12 mouse cellular contexts compared by ENCODE assay signal in genomic region chr4:117330836-117331475, GRCm38 (mm10).
A peak's percentile ranks its signal among the peaks of the same experiment; 100 is the strongest.
DNase-seq lines count a peak whose midpoint lies in the region; ATAC-seq and TF ChIP-seq lines count a peak whose summit lies in the region.
"Had no signal": no experiment of that assay in that cellular context is flagged by ENCODE, and none has a peak within 500 bp of the region (broad histone marks: within the 10 kb centered on the region; RNA-seq: fewer than 3 reads in every experiment).

No protein-coding gene starts in this region.

- 0 out of 2 replicates have a peak, but pooled peaks have one; percentile 31 for TF ChIP-seq EP300 in ES-Bruce4 (IDR thresholded peaks at IDR 0.05; ENCODE audit: insufficient read depth, low read depth, low read length)

- no peak overlapping the region for H3K4me3 ChIP-seq in kidney, embryonic 15.5 days (replicated peaks)
- H3K4me3 ChIP-seq in kidney, adult 2 months (ENCODE audit: insufficient read depth, low read depth, low read length) = no peak overlapping the region
- no peak overlapping the region for H3K4me3 ChIP-seq in ES-Bruce4 (ENCODE audit: low read depth, low read length)
- H3K4me3 ChIP-seq: heart, embryonic 13.5 days; layer of hippocampus, adult 2 months; liver, embryonic 12.5 days had no signal

- DNase-seq in kidney, adult 2 months = no peak
- peak; percentile 78 for DNase-seq in embryo, embryonic 10 days (ENCODE audit: low spot score)
- DNase-seq in mesoderm, embryonic 11.5 days (ENCODE audit: low read depth, low spot score) = peak; percentile 86
- no peak for DNase-seq in layer of hippocampus, adult 18-20 months (ENCODE audit: low spot score in 2 of 2)
- DNase-seq in urinary bladder, postnatal 25 days (ENCODE audit: low spot score) = no peak
- no peak for DNase-seq in thymus, postnatal 4 days
- DNase-seq: cerebellum, postnatal 25 days had no signal

- 12% methylated on average over 11 of the region's 11 CpGs for WGBS in kidney, embryonic 15.5 days
- WGBS in kidney, adult 2 months = 60% methylated on average over 11 of the region's 11 CpGs

- peaks cover 25% of the 10 kb centered on the region for H3K4me1 ChIP-seq in kidney, embryonic 15.5 days
- H3K4me1 ChIP-seq in kidney, adult 2 months (ENCODE audit: control insufficient read depth, insufficient read depth, low read length) = no peaks in the 10 kb centered on the region
- H3K4me1 ChIP-seq in ES-Bruce4 (ENCODE audit: control insufficient read depth, insufficient read depth, low read length) = no peaks in the 10 kb centered on the region
- H3K4me1 ChIP-seq: heart, embryonic 13.5 days; liver, embryonic 12.5 days had no signal

- no peak overlapping the region for H3K9ac ChIP-seq in kidney, embryonic 15.5 days
- no peak overlapping the region for H3K9ac ChIP-seq in ES-Bruce4 (ENCODE audit: low read depth, poor library complexity, severe bottlenecking)
- H3K9ac ChIP-seq: heart, embryonic 13.5 days; liver, embryonic 12.5 days had no signal

- TF ChIP-seq CTCF in kidney, adult 2 months (conservative IDR thresholded peaks at IDR 0.05; ENCODE audit: insufficient read depth, insufficient read length, low read depth, low read length) = no peak
- TF ChIP-seq CTCF in ES-Bruce4 (IDR thresholded peaks at IDR 0.05; ENCODE audit: low read depth, low read length) = no peak

- TF ChIP-seq POLR2A in kidney, adult 2 months (IDR thresholded peaks at IDR 0.05; ENCODE audit: low read depth, low read length) = no peak
- no peak for TF ChIP-seq POLR2A in ES-Bruce4 (IDR thresholded peaks at IDR 0.05; ENCODE audit: insufficient read depth, low read length)

- no peak overlapping the region for H3K27ac ChIP-seq in kidney, embryonic 15.5 days
- H3K27ac ChIP-seq in kidney, adult 2 months (ENCODE audit: insufficient read depth, low read depth, low read length) = no peak overlapping the region
- 0 out of 2 replicates have a peak overlapping the region, but pooled peaks have one; percentile 6 for H3K27ac ChIP-seq in ES-Bruce4 (ENCODE audit: insufficient read depth, low read length)
- H3K27ac ChIP-seq: heart, embryonic 13.5 days; layer of hippocampus, adult 2 months; liver, embryonic 12.5 days had no signal

- peaks cover 91% of the 10 kb centered on the region for H3K27me3 ChIP-seq in kidney, embryonic 15.5 days
- no peaks in the 10 kb centered on the region for H3K27me3 ChIP-seq in kidney, adult 2 months (replicated peaks; ENCODE audit: control insufficient read depth, insufficient read depth, low read length)
- H3K27me3 ChIP-seq in ES-Bruce4 (ENCODE audit: control insufficient read depth, insufficient read depth, low read length, poor library complexity, severe bottlenecking) = no peaks in the 10 kb centered on the region

- H3K4me2 ChIP-seq in kidney, embryonic 15.5 days = no peak overlapping the region
- H3K4me2 ChIP-seq: heart, embryonic 13.5 days; liver, embryonic 12.5 days had no signal

- no peaks in the 10 kb centered on the region for H3K36me3 ChIP-seq in kidney, embryonic 15.5 days
- H3K36me3 ChIP-seq in kidney, adult 2 months (ENCODE audit: control insufficient read depth, insufficient read depth, low read length) = no peaks in the 10 kb centered on the region
- H3K36me3 ChIP-seq in ES-Bruce4 (ENCODE audit: control insufficient read depth, insufficient read depth, low read length, poor library complexity, severe bottlenecking) = no peaks in the 10 kb centered on the region
- H3K36me3 ChIP-seq: heart, embryonic 13.5 days; liver, embryonic 12.5 days had no signal

- H3K9me3 ChIP-seq in kidney, embryonic 15.5 days (replicated peaks) = no peaks in the 10 kb centered on the region
- H3K9me3 ChIP-seq in ES-Bruce4 (replicated peaks; ENCODE audit: control insufficient read depth, insufficient read depth, low read length, poor library complexity, severe bottlenecking) = no peaks in the 10 kb centered on the region
- H3K9me3 ChIP-seq: heart, embryonic 13.5 days; liver, embryonic 12.5 days had no signal

- ATAC-seq in kidney, embryonic 15.5 days (replicated peaks; ENCODE audit: low FRiP score) = peak; percentile 87
- ATAC-seq: liver, embryonic 12.5 days had no signal

Comparison
In these comparisons a context has a peak if more than half of its experiments do, and no peak if none do; other contexts are left out.
1. DNase-seq: peak in embryo, embryonic 10 days (single experiment) and mesoderm, embryonic 11.5 days (single experiment); none in kidney, adult 2 months (single experiment), layer of hippocampus, adult 18-20 months (0 of 2), urinary bladder, postnatal 25 days (single experiment) and thymus, postnatal 4 days (single experiment).